Mouse (Mus musculus) brain, embryonic 18.5 days (tissue): Measurements from ENCODE around the gene Kcnh6.

Source experiments
- DNase-seq: peaks from one replicate; pipeline ENCODE4 v3.0.0-alpha.2; 2012; ENCODE audit warnings: low read depth, low spot score

The Kcnh6 gene

GRCm38 (mm10) chr11:106007821-106008220, at the start of gene Kcnh6:
Kcnh6 (plus strand) TSS chr11:106008124.
- DNase-seq = no peak

GRCm38 (mm10) chr11:105958566-105958965, 49.4 kb upstream of the Kcnh6 start:
- no peak for DNase-seq

GRCm38 (mm10) chr11:105959355-105959754, 48.6 kb upstream of the Kcnh6 start:
- no peak for DNase-seq

- no peak for DNase-seq
Measured at GRCm38 (mm10) chr11:105964691-105965090, 43.2 kb upstream of the Kcnh6 start.

GRCm38 (mm10) chr11:105966288-105966687, 41.6 kb upstream of the Kcnh6 start:
- DNase-seq = no peak

GRCm38 (mm10) chr11:105967741-105968574, 40.0 kb upstream of the Kcnh6 start, which contains the start of gene Ace:
Ace (plus strand) TSS chr11:105967945.
- no peak for DNase-seq

- no peak for DNase-seq
Measured at GRCm38 (mm10) chr11:105968948-105969347, 39.0 kb upstream of the Kcnh6 start.

GRCm38 (mm10) chr11:105969516-105969915, 38.4 kb upstream of the Kcnh6 start:
- no peak for DNase-seq

- DNase-seq = no peak
Measured at GRCm38 (mm10) chr11:105974593-105974992, 33.3 kb upstream of the Kcnh6 start.

- no peak for DNase-seq
Measured at GRCm38 (mm10) chr11:105975050-105975449, 32.9 kb upstream of the Kcnh6 start.

GRCm38 (mm10) chr11:105975636-105976035, 32.3 kb upstream of the Kcnh6 start:
- no peak for DNase-seq

GRCm38 (mm10) chr11:105978232-105978631, 29.7 kb upstream of the Kcnh6 start:
- no peak for DNase-seq

GRCm38 (mm10) chr11:105978634-105979033, 29.3 kb upstream of the Kcnh6 start:
- DNase-seq = no peak

- DNase-seq = no peak
Measured at GRCm38 (mm10) chr11:105984452-105984851, 23.5 kb upstream of the Kcnh6 start.

GRCm38 (mm10) chr11:105987446-105987845, 20.5 kb upstream of the Kcnh6 start:
- no peak for DNase-seq

GRCm38 (mm10) chr11:105989446-105989845, 18.5 kb upstream of the Kcnh6 start:
- no peak for DNase-seq

GRCm38 (mm10) chr11:105990231-105990630, 17.7 kb upstream of the Kcnh6 start:
- no peak for DNase-seq

GRCm38 (mm10) chr11:105994375-105994774, 13.5 kb upstream of the Kcnh6 start, which contains the start of gene Ace3:
Ace3 (plus strand) TSS chr11:105994675.
- DNase-seq = no peak

GRCm38 (mm10) chr11:106000062-106000461, 7.9 kb upstream of the Kcnh6 start:
- DNase-seq = no peak

GRCm38 (mm10) chr11:106001718-106002117, 6.2 kb upstream of the Kcnh6 start:
- DNase-seq = no peak

- DNase-seq = no peak
Measured at GRCm38 (mm10) chr11:106004576-106004975, 3.3 kb upstream of the Kcnh6 start.

- no peak for DNase-seq
Measured at GRCm38 (mm10) chr11:106005970-106006369, 2.0 kb upstream of the Kcnh6 start.

- no peak for DNase-seq
Measured at GRCm38 (mm10) chr11:106012711-106013110, 4.8 kb downstream of the Kcnh6 start.
